Mouse (Mus musculus) mouse embryonic stem cell (cell line): ENCODE results near the gene Prkcb.

Experiments used
- in situ Hi-C, 2 experiments: fragments of 300-500 bp; cut with MboI; formaldehyde crosslinking; loops; 1 replicate in 1 of 2; 3 replicates in 1 of 2; pipeline ENCODE4 v1.14.3; 2019 to 2020; ENCODE audit warnings: low sequenced_read_pairs in 2 of 2, low pct_unique_long_range_greater_than_20kb in 1 of 2, mixed read lengths in 1 of 2; ENCODE audit not compliant: unreplicated experiment in 1 of 2

The Prkcb gene

DNA sequence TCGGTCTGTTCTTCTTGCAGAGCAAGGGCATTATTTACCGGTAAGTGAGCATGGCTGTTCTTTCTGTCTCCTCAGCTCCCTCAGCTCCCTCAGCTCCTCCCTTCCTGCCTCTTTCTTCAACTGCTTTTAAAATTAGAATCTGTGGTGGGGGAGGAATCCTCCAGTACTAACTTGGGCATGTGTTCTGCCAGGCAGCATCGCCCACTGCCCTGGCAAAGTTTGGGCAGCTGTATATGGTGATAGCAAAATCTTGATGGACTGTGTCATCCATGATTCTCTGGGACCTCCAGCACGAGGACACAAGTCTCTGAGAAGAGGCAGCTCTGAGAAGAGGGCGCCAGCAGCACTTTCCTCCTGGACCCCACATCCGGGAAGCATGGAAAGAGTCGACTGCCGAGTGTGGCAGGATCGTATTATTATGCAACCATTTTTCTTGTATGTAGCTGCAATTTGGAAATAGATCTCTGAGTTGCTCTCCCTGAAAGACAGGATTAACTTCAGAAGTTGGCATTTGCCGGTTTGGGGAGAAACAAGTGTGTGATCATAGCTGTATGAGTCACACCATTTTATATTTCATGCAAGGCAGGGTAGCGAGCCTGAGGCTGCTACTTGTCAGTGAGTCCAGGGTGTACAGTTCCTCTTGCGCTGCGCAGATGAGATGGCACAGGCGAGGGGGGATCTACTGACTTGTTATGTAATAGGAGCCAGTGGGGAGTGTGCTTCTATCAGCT, 296.0 kb downstream of the Prkcb start:
- in situ Hi-C loops = no loop called here

DNA sequence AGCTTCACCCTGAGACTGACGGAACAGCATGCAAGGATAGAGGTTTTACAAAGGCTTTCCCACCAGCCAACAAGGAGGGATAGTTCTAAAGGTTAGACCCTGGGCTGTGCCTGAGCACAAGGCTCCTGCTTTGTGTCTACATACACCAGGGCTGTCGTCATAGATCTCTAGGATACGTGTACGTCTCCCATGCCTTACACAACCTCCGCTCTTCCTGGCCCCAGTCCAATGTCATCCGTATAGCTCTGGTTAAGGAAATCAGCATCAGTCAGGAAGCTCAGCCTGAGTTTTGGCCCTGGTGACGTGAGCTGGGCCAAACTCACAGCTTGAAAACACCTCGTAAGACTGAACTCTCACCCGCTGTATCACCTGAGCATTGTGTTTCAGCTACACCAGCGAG, 307.3 kb downstream of the Prkcb start:
- in situ Hi-C loops = no loop called here

DNA sequence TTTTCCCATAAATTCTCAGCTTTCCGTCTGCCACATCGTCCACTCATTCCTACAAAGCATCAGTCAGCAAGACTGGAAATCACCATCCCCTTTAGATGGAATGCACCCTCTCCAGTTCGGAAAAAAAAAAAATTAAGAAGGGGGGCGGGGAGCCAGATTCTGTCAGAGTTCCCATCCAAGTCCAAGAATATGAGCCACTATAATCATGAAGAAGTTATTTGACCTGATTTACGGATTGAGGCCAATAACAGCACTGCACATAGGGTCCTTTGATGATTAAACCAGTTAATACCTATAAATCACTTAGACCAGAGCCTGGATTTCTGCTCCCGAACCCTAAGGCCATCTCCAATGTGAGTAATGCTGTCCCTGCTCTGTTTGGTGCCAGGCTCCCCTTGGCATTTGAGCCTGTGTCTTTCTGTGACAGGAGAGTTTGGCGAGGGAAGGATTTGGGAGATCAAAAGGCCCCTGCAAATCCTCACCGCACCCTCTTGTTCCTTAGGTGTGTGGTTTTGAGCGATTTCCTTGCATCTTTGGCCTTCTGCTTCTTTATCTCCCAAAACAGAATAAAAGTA, 308.1 kb downstream of the Prkcb start:
- in situ Hi-C loops = no loop called here

GRCm38 (mm10) chr7:122597313-122597712, 308.8 kb downstream of the Prkcb start:
- in situ Hi-C loops = no loop called here

DNA sequence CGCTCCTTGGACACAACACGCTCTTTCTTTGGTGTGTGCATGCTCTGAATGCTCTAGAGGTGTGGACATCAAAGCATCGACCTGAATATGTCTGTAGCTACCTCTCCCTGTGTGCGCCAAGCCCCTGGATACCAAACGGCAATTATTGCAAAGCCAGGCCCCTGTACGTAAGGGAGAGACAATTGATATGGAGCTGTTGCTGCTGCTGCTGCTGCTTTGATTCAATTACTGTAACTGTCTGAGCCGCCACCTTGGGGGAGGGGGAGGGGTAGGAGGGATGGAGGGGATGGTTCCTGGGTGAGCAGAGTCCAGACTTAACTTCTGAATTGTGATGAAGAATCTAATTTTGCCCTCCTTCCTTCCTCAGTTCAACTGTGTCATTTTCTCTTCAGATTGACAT, 312.3 kb downstream of the Prkcb start:
- in situ Hi-C loops = no loop called here

DNA sequence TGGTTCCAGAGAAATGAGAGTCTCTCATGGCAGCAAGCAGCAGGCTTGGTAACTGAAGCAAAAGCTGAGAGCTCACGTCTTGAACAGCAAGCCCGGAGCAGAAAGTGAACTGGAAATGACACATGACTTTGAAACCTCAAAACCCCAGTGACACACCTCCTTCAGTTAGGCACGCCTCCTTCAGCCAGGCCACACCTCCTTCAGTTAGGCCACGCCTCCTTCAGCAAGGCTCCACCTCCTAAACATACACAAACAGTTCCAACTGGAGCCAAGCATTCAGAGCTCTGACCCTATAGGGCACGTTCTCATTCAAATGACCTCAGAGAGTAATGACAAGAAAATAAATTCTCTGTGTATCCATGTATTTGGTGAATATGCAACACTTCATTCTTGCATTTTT, 316.5 kb downstream of the Prkcb start:
- in situ Hi-C loops = no loop called here

- in situ Hi-C loops = no loop called here
These were observed 320.9 kb downstream of the Prkcb start for GRCm38 (mm10) chr7:122609420-122609819.

DNA sequence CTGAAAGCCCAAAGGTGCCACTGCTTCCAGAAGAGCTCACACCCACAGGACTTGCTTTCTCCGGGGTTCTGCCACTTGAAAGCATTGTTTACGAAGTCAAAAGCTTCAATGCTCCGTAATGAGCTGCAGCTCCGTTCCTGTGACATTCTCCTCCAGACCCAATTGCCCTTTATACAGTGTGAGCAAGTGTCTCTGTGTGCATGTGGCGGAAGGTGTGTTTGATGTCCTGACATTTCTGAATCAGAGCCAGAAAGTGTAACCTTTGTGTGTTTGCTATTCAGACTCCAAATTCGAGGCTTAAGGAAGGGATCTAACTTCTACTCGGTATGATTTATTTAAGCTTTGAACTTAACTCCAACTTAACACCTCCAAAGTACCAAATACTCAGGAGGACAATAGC, 321.6 kb downstream of the Prkcb start:
- in situ Hi-C loops = no loop called here

- in situ Hi-C loops = no loop called here
These were observed 325.3 kb downstream of the Prkcb start for GRCm38 (mm10) chr7:122613876-122614275.

DNA sequence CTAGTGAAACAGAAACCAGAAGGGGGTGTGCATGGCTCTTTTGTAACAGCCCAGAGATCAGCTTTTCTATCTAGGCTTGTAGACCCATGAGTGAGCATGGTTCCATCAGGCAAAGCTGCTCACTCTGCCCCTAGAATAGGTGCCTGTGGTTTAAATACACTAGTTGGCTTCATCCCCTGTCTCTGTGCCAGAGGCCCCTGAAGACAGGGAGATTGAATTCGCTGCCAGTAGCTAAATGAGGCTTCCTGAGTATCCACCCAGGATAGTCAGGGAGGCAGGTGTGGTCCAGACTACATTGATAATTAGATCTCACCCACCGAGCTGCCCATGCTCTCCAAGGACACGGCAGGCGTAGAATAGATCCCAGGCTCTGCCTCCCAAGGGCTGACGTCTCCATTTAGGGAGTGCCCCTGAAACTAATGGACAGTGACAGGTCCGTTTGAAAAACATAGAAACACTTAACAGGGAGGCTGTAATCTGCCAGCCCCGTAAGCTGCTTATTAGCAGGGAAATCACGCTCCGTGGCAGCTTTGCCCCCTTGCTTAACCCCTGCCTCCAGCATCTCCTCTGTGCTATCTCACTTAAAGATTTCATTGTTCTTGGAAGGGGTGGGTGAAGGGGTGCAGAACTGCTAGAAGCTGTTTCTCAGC, 333.7 kb downstream of the Prkcb start:
- in situ Hi-C loops = no loop called here

DNA sequence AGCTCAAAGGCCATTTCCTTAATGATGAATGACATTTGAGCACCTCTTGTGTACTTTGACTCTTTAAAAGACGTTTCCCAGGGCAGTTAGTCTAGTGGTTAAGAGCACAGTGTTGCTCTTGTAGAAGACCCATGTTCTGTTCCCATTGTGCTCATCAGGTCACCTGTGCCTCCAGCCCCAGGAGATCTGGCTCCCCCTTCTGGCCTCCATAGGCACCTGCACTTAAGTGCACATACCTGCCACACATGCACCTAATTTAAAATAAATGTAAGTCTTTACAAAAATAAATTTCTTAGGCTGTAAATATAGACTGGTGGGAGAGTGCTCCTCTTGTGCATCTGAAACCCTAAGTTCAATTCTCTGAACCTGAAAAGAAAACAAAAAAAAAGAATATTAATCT, 335.2 kb downstream of the Prkcb start:
- in situ Hi-C loops = no loop called here

DNA sequence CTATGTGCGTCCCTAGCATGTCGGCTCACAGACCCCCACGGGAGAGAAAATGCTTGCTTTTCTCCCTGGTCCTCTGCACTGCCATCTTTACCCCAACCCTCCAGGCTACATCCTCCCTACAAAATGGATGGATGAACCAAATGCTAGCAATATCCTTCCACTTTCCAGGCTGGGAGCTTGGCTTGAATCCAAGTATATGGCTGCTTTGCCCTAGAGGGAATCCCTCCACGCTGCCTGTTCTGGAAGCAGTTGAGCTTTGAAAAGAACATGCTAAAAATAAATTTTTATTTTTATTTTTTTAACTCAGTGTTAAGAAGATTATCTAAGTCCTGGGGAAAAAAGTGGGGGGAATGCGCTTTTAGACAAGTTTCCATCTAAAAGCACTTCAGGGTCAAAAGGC, 339.5 kb downstream of the Prkcb start:
- in situ Hi-C loops = no loop called here

DNA sequence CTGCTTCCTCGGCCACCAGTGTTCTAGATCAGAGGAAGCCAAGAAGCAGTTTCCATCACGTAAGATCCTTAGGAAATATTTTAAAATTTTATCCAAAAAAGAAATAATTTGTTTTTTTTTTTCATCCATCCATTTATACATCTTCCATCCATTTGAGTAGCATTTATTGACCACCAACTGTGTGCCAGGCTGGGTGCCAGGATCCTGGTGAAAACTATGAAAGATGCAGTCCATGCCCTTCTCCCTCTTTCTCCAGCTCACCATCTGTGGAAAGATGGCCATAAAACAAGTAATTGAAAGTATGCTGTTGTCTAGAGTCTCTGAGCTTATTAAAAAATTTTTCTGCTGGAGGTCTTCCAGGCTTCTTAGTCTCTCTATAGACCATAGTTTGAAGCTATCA, 341.8 kb downstream of the Prkcb start:
- in situ Hi-C loops = no loop called here

- in situ Hi-C loops = no loop called here
These were observed 342.6 kb downstream of the Prkcb start for GRCm38 (mm10) chr7:122631151-122631550.

GRCm38 (mm10) chr7:122632946-122633345, 344.4 kb downstream of the Prkcb start:
- in situ Hi-C loops = no loop called here

DNA sequence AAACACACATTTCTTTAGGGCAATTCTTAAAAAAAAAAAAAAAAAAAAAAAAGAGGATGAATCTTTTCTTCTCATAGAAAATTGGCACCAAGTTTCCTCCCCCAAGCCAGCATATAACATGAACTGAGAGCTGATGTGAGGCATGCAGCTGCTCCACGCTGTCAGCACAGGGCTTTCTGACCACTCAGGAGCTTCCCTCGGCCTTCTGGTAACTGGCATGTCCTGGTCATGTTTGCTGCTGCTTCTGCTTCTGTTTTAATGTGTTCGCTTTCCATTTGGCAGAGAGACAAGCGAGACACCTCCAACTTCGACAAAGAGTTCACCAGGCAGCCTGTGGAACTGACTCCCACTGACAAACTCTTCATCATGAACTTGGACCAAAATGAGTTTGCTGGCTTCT, 344.9 kb downstream of the Prkcb start:
- in situ Hi-C loops = no loop called here

- in situ Hi-C loops = no loop called here
These were observed 355.1 kb downstream of the Prkcb start for GRCm38 (mm10) chr7:122643676-122644075.

DNA sequence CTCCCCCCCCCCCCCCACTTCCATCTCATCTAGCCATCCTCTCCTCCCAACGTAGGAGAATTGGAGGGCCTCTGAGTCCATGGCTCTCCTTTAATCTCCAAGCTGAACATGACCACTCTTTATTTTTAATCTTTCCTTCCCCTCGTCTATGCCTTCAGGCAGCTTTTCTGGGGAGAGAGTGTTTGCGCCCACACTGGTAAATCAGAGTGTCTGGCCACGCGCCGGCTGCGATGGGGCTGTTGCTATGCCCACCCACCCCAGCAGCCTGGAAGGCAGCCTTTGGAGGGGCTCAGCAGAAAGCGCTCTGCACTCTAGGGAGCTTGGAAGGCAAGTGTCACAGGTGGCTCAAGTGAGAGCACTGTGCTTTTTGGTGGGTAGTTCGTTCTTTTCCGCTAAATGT, 360.8 kb downstream of the Prkcb start:
- in situ Hi-C loops = no loop called here

DNA sequence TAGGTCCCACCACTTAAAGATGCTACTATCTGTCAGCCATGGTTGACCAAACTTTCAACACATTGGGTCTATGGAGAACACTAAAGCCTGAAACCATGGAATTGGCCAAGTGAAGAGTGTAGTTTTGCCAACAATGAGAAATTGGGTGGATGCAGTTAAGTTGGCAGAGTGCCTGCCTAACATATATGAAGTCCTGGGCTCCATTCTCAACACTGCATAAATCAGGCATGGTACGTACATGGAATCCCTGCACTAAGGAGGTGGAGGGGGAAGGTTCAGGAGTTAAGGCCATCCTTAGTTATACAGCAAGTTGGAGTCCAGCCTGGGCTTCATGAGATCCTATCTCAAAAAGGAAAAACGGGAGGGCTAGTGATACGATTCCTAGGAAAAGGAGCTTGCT, 364.0 kb downstream of the Prkcb start:
- in situ Hi-C loops = no loop called here

GRCm38 (mm10) chr7:122656671-122657070, 368.1 kb downstream of the Prkcb start:
- in situ Hi-C loops = no loop called here
